Mouse (Mus musculus) cerebellum, adult 2 months (tissue): Measurements from ENCODE around the gene Gpr155.

Source experiments
- CTCF ChIP-seq: fragments of 200-500 bp; IDR thresholded peaks from 2 replicates; pipeline ENCODE4 v1.5.1; 2011; ENCODE audit warnings: low read depth, mild to moderate bottlenecking, control low read depth, low read length, moderate library complexity, borderline replicate concordance; ENCODE audit not compliant: insufficient read depth
- POLR2A ChIP-seq: fragments of 200-500 bp; IDR thresholded peaks from 2 replicates; pipeline ENCODE4 v1.6.1; 2011; ENCODE audit warnings: low read length, control low read depth, borderline replicate concordance; ENCODE audit not compliant: insufficient read depth

DNA sequence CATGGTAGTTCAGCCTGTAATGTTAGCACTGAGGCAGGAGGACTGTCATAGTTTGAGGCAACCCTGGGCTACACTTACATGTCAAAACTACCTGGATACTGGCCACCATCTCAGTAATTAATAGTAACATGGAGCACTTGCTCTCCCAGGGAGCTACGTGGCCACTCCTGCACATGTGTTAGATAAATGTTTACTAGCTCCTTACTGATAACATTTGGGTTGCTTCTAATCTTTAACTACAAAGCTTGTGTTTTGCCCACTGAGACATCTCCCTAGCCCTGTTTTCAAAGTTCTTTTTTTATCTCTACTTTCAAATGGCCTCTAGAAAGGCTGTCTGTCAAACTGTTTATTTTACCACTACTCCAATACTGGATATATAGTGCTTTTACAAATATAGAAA is 84.4 kb downstream of the Gpr155 start:
- no peak for TF ChIP-seq CTCF
- TF ChIP-seq POLR2A, result no peak
